Mouse (Mus musculus): Measurements from ENCODE around the gene Gstt3.

- TF ChIP-seq GATA1 (IDR thresholded peaks at IDR 0.05; ENCODE audit: low read length): no peak
- TF ChIP-seq TAL1 (IDR thresholded peaks at IDR 0.05; ENCODE audit: low read length): no peak
These were observed 7.1 kb upstream of the Gstt3 start for GRCm38 (mm10) chr10:75788277-75788676.
